Mouse (Mus musculus): ENCODE data around the gene Mrps18c. TPM values are rescaled to one million over a fixed set of nuclear protein-coding genes. Genes with fewer than 3 reads are reported as not detected.

Mrps18c gene
- 10 to 100 TPM; 25.0 to 52.3 TPM for polyA plus RNA-seq (2012; fragmentation: generic; extraction: Trizol)

DNA sequence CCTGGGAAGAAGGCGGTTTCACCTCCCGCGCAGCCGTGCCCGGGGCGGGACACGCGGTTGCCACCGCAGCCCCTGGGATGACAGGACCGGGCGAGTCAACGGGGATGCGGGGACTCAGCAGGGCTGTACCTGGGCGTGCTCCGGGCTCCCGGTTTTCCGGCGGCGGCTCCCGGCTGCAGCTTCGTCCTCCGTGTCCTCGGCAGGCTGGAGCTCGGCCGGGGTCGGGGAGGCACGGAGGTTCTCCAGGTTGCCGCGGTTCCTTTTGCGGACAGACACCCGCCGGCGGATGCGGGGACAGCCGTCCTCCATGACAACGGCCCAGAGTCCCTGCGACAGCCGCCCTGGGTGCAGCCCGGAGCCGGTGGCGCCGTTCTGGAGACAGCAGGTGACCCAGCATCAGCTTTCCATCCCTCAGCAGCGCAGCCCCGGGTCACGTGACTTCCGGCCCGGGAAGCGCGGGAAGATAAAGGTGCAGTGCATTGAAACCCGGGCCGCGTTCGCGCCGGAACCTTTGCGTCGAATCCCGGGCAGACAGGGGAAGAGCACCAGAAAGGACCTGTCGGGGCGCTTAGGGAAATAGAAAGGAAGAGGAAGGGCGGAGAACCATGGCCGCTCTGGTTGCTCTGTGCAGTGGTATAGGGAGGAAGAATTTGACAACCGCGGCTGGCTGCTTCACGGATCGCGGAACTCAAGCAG, at the start of gene Mrps18c, which contains the start of gene Helq:
Gene Mrps18c (plus strand): TSS at position 463 of the 696 bp plus-strand sequence.
Gene Helq (minus strand): TSS at position 434 of the 696 bp plus-strand sequence.

DNA sequence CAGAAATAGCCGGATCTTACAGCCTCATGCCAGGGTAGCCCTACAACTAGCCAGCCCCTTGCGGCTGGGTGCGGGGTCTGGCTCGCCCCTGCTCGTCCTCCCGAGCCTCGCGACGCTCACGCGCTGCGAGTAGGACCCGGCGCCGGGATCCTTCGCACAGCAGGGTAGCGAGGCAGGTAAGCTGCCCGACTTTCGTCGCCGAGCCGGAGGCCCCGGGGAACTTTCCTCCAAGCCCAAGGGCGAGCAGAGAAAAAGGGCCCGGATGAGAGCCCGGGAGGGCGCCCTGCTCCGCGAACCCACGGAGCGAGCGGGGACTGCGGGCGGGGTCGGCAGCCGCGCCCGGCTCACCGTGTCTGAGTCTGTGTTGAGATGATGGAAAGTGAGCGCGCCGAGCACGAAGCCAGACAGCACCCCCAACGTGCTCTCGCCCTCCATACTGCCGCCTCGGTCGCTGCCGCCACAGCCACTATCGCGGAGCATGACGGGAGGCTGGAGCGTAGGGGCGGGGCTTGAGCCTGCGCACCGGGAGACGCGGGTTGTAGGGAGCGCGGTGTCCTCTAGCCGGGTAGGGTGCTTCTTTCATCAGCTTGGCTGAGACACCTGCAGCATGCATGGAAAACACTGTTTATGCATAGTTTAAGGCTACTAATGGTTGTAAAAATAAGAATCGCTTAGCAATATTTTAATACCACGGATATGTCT, 22.2 kb downstream of the Mrps18c start, which contains the start of gene Abraxas1:
Gene Abraxas1 (minus strand): TSS at position 483 of the 702 bp plus-strand sequence.

DNA sequence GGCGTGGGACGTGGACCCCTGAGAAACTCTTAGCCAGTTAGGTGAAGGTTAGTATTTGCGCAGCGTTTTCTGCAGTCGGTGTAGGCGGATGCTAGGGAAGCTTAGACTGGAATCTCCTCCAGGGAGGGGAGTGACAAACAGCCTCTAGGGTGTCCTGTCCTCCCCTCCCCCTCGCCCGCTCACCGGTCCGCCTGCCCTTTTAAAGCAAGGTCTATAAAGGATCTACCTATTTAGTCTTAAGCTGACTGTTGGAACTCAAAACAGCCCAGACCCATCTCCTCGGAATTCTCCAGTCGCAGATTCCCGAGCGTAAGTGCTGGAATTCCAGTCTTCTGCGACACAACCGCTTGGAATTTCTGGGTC, 47.0 kb downstream of the Mrps18c start, which contains the start of gene Gpat3:
Gene Gpat3 (plus strand): TSS at position 229 of the 363 bp plus-strand sequence.

Other genes with a start within 250 kb of the Mrps18c start
- gene Plac8, start 226.4 kb upstream of the Mrps18c start, polyA plus RNA-seq (2012; fragmentation: generic; extraction: Trizol), result 1 to 10 TPM in 1 of 2 experiments, under 1 TPM in 1; 0.53 to 1.8 TPM
- 10 to 100 TPM; 10.9 to 21.6 TPM for gene Coq2, start 123.5 kb upstream of the Mrps18c start, polyA plus RNA-seq (2012; fragmentation: generic; extraction: Trizol)
- under 1 TPM; 0.29 to 0.86 TPM for gene Hpse, start 78.9 kb upstream of the Mrps18c start, polyA plus RNA-seq (2012; fragmentation: generic; extraction: Trizol)
- 1 to 10 TPM; 1.8 to 5.1 TPM for gene Helq, start within 50 bp of the Mrps18c start, polyA plus RNA-seq (2012; fragmentation: generic; extraction: Trizol)
- gene Abraxas1, start 22.3 kb downstream of the Mrps18c start, polyA plus RNA-seq (2012; fragmentation: generic; extraction: Trizol), result 1 to 10 TPM in 1 of 2 experiments, under 1 TPM in 1; 0.71 to 3.4 TPM
- gene Gpat3, start 47.1 kb downstream of the Mrps18c start, polyA plus RNA-seq (2012; fragmentation: generic; extraction: Trizol), result under 1 TPM; 0.66 to 0.68 TPM